Mouse (Mus musculus) frontal cortex, adult (tissue): ENCODE results near the gene Cd2.

Experiments used
- ATAC-seq: cut with Nextera tagmentation; 2 replicates; pipeline ENCODE4 v1.9.2; 2017; ENCODE audit warnings: mild to moderate bottlenecking, moderate library complexity, mixed read lengths; ENCODE audit not compliant: low TSS enrichment

Gene Cd2

DNA sequence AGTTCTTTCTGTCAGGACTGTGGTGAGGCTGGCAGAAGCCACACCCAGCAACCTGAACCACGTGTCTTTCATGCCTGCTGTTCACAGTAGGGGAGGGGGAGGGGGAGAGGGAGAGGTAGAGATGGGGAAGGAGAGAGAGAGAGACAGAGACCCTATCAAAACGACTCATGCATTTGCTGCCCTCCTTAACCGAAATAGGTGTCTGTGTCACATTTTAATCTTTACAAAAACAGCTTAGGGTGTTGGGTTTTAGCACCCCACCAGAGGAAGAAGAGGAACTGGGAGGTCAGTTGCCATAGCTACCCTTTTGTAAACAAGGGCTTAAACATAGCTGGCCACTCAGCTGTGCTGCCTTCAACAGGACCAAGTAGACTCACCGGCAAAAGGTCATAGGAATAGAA is at the start of gene Cd2:
Cd2 (minus strand) TSS at position 29 of the 401 bp plus-strand sequence.
- no peak for ATAC-seq

DNA sequence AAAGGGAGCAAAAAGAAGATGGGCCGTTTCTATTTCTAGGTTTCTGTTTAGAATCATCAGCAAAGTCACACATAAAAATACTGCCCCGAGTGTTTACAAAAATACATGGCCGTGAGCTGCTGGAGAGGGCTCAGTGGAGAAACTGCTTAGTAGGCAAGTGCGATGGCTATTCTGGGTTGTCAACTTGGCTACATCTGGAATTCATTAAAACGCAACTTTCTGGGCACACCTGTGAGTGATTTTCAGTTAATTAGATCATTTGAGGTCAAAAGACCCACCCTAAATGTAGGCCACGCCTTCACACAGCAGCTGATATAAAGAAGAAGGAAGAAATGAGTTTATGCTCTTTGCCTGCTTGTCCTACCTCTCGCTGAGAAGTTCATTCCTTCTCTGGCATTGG is 40.9 kb upstream of the Cd2 start:
- no peak for ATAC-seq

DNA sequence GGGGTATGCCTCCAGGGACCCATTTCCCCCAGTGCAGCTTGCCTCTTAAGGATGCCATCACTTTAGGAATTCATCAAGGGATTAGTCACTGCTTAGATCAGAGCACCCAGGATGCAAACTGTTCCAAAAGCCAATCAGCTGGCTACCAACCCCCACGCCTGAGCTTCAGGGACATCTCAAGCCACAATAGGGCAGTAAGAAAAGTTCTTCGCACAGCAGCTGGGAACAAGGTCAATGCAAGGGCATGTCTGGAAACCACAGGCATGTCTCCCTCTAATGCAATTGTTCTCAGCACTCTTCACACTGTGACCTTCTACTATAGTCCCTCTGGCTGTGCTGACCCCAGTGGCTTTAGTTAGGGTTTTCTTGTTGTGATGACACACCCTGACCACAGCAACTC is 39.5 kb upstream of the Cd2 start:
- ATAC-seq: no peak

DNA sequence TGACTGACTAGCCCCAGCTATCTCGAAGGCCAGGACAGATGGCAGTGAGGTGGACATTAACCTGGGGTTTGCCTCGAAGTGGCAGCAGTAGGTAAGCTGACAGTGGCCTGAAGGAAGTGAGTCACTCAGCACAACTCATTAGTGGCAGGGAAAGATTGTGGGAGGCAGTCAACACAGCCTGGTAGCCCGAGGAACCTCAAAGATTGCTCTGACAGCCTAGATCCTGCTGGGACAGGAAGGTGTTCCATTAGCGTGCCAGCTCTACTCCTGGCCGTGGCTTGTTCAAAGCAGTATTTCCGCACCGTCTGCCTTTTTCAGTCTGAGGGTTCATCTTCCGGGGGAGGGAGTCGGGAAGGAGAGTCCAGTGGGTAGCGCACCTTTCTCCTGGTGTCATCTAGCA is 34.7 kb upstream of the Cd2 start:
- ATAC-seq: no peak

DNA sequence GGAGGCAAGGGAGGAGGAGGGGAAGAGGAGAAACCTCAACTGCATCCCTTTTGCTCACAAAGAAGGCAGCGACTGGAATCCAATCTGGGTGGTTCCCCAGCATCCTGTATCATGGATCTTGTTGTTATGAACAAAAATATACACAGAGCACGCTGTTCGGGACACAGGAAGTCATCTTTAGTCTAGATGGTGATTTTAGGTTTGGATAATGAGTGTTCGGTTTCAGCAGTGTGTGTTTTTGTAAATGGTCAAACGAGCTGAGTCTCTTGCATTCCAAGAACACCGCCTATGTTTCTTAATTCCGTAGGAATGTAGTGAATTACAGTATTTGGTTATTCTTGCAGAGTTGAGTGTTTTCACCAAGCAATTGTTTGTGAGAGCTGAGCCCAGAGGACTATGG is 33.1 kb upstream of the Cd2 start:
- no peak for ATAC-seq

DNA sequence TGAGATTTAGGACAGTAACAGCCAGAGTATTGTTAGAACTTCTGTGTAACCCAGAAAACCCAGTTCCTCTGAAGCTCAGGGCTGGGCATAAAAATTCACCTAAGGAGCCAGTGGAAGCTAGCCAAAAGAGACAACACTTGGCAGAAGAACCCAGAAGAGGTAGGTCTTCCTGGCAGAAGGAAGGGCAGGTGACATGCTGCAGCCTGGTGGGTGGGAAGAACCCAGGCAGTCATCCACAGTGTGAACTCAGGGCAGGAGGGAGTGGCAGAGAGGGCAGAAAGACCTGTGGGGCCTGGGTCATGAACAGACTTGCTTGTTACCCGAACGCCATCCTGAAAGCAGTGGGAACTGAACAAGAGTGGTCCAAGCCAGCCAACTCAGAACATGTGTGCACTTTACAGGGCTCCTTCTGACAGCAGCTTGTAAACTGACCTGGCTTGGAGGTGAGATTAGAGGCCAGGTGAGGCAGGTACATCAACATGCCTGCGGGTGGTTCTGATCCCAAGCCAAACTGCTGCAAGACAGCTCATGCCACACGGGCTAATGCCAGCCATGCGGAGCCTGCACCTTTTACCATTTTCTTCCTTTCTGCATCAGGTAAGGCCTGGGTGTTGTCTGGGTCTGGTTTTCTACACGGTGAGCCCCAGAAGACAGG is 30.9 kb upstream of the Cd2 start:
- no peak for ATAC-seq

DNA sequence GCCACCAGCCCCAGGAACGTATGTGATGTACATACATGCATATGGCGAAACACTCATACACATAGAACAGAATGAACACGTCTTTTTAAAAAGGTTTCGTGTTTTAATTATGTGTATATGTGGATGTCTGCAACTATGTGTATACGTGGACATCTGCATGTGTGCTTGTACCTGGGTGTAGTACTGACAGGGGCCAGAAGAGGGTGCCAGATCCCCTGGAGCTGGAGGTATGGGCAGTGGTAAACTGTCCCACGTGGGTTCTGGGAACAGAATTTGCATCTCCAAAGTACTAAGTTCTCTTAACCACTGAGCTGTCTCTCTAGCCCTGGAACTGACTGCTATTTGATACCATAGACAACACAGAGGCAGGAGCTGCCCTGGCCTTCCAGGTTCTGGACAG is 30.4 kb upstream of the Cd2 start:
- no peak for ATAC-seq

DNA sequence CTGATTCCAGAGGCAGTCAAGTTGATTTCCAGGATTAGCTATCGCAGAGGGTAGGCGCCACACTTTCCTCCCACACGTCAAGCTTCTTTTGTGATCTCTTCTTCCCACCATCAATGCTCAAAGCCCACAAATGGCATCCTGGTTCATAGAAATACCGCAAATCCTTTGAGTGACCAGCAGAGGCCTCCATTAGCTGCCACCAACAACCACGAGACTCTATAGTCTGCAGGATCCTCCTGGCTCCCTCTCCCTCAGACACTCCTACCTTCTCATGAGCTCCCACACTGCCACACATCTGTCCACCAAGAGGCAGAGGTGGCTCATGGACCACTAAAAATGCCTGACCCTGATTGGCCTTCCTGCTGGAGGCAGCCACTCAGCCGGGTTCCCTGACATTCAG is 27.2 kb upstream of the Cd2 start:
- ATAC-seq: no peak

DNA sequence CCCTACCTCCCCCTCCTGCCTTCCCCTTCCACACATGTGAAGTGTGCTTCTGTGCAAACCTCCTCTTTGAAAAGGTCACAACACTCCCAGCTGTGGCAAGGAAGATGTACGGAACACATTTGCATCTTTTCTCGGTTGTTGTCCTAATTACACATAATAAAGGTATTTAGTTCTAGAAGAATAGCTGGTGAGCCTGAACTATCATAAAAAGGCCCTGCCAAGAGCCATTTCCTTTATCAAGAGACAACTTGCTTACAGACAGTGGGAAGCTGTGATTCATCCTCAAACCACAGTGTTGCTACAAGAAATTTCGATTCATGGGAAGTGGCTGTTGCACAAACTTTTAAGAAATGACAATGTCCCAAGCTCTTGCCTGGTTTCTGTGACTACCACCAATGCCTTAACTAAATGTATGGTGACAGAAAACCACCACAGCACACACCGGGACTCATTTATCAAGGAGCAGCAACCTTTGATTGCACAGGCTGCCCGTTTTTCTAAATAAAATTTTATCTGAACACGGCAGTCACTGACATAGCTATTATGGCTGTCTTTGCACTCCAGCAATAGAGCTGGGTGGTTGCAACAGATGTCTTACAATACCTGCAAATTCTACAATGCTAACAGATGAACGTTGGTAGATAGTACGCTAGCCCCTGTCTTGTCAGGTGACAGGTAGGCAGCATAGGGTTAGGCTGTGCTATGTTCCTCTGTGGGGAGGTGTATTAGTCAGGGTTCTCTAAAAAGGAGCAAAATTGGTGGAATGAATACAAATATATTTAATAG is 25.7 kb upstream of the Cd2 start:
- ATAC-seq: no peak

DNA sequence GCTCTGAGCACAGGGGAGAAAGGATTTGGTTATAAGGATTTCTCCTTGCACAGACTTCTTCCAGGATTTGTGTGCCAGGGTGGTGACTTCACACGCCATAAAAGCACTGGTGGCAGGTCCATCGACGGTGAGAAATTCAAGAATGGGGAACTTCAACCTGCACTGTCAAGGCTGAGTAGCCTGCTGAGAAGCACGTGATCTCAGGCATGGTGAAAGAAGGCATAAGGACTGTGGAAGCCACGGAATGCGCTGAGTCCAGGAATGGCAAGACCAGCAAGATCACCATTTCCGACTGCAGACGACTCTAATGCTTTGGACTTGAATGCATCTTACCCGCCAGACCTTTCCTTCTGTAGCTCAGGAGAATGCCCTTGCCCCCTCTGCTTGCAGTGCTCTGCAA is 23.2 kb upstream of the Cd2 start:
- ATAC-seq: no peak

DNA sequence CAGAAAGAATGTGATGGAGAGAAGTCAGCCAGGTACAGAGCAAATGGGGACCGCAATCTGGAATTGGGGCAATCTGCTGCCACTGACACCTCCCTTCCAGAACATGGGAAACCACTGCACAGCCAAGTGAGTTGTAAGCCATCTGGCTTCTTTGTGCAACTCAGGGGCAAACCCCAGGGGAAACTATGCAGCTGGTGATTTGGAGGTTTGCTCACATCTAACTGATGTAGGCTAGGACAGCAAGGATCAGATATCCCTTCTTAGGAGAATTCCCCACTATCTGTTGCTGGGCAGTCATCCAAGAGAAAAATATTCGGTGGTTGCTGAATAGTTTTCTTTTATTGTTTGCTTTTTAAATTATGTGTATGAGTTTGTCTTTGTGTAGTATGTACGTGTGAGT is 21.9 kb upstream of the Cd2 start:
- no peak for ATAC-seq

DNA sequence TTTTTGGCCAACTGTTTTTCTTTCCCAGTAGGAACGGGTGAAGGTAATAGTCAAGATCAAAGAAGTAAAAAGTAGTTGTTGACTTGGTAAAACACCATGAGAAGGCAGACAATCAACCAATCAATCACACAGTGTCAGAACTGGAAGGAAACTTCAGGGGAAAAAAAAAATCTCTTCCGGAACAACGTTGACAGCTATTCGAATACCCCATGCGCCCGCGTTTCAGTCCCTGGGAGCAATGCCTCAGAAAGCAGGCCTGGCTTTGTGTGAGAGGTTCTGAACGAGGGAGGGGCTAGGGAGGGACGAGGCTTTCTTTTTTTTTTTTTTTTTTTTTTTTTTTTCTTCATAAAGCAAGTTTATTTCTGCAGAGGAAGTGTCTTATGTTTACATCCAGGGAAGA is 18.4 kb upstream of the Cd2 start:
- ATAC-seq: no peak

DNA sequence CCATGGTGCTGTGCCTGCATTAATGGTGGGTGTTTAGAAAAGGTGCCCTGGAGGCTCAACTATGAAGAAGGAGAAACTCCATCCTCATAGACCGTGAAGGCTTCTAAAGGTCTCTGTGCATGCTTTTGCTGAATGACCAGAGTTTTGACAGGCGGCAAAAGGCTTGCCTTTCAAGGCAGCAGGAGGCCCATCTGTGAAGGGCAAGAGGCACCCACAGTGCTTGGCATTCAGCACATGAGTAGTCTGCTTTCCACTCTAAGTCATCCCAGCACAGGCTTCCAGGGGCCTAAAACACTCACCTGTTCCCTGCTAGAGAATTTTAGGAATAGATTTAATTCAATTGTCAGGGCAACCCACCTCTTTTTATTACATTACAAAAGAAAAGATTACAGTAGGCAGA is 17.3 kb upstream of the Cd2 start:
- no peak for ATAC-seq

DNA sequence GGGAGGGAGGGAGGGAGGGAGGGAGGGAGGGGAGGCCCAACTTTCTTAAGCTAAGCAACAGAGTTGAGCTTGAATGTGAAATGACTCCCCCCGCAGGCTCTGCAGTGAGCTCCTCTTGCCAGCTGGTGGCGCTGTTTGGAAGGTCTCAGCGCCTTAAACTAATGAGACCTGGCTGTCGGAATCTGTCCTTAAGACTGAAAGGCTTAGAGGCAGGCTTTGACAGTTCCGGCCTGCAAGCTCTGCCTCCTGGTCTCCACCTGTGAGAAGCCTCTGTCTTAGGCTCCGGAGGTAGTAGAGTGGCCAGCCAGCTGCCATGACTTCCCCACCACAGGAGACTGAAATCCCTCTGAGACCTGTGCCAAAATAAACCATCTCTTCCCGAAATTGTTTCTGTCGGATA is 16.4 kb upstream of the Cd2 start:
- ATAC-seq: peak; percentile 57

DNA sequence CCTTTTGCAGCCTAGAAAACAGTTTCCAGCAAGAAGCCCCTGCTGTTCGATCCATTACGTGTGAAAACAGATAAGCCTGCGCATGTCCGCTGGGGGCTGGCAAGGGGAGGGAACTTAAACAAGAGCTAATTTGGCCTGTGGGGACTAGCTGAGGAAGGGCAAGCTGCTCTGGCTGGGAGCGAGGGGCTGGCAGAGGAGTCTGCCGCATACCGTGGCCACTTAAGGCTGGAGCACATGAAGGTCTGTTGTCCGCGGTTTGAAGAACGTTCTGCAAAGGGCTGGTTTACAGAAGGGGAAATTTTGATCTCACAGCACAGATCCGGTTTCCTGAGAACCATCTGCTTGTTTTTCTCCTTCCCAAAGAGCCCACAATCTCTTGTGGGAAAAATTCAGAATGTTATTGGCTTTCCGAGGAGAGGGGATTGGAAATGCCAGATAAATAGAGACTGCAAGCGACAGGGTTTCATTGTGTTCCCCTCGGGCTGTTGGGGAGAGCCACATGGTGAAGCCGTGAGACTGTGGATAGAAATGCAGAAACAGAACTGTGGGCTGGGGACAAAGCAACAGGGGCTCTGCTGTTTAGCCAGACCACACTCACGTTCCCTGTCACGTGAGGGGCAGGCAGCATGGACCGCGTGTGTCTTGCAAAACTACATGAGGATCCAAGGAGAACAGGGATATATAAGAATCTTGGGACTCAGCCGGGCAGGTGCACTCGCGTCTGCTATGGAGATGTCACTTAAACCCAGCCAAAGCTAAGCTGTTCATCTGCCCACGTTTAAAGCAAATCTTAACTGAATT is 12.7 kb upstream of the Cd2 start:
- peak; percentile 81 for ATAC-seq

DNA sequence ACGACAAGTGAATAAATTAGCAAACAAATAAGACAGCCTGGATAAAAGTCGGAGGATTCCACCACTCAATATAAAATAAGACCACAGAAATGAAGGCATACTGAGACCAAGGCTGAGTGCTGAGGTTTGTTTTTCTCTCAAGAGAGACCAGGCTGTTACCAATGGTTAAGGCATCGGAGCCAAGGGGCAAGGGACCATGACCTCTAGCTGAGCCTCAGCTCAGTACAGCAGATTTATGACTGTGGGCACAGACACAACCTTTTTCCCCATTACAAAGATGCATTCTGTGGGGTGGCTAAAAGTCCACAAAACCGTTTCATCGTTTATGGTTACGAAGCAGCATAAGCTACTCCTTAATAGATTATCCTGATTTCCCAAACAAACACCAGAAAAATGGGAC is 11.9 kb upstream of the Cd2 start:
- no peak for ATAC-seq

DNA sequence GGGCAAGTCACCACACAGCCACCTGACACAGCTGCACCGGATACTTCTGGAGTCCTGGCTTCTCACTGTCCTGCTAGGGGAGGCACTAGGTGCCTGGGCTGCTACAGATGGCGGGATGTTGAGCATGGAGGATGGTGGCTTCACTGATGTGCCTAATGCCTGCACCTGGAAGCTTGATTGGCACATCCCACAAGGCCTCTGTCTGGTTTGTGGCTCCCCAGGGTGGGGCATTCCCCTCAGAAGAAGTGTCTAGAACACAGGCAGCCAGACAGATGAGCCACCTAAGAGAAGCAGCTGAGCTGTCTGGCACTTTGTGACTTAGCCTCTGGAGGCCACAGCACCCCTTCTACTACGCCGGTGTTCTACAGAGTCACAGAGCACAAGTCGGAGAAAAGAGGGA is 9.5 kb upstream of the Cd2 start:
- ATAC-seq: no peak

DNA sequence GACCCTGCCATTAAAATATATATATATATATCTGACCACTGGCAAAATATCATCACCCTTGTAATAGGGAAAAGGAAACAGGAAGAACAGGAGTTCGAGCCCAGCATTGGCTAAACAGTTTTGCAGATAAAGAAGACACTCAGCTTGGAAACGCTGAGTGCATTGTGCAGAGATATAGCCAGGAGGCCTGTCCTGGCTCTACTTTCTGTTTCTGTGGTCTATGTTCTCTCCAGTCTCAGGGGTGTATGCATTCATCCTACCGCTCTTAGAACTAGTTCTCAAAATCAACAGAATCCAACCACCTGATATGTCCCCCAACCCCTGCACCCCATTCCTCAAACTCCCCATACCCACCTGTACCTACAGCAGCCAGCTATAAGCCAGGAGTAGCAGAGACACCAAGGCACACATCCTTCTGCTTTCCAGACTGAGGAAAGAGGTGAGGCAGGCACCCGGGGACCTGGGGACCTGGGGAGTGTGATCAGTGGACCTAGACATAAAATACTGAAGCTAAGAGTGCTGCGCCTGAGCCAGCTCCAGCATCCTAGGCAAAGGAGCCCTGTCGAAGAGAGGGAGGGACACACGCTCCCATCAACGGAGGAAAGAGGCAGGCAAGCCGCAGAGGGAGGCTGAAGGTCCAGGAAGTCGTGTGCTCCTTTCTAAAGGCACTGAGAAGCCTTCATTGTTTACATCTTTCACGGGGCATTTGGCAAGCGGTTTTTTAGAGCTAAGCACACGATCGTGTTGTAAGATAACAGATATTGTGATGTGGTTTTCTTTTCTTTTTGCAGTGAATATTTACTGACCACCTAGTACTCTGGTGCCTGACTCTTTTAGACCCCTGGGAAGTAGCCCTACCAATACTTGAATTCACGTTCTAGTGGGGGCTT is 8.4 kb upstream of the Cd2 start:
- no peak for ATAC-seq

DNA sequence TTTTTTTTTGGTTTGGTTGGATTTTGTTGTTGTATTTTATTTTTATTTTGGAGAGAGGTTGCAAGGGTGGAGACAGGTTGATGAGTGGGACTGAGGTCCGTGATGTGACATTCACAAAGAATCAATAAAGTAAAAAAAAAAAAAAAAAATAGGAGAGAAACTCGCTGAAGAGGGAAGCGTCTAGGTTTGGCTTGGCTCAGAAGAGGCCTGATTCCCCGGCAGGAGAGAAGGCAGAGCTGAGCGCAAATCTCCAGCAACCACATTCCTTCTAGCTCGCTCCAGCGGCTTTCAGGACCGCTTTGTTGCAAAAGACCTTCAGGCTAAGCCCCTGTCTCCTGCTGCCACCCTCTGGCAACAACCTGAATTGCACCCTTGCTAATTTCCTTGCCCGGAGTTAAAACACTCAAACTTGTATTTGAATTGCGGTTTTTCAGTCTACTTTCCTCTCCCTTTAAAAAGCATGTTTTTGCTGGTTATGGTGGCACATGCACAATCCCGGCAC is 7.7 kb upstream of the Cd2 start:
- peak; percentile 85 for ATAC-seq

DNA sequence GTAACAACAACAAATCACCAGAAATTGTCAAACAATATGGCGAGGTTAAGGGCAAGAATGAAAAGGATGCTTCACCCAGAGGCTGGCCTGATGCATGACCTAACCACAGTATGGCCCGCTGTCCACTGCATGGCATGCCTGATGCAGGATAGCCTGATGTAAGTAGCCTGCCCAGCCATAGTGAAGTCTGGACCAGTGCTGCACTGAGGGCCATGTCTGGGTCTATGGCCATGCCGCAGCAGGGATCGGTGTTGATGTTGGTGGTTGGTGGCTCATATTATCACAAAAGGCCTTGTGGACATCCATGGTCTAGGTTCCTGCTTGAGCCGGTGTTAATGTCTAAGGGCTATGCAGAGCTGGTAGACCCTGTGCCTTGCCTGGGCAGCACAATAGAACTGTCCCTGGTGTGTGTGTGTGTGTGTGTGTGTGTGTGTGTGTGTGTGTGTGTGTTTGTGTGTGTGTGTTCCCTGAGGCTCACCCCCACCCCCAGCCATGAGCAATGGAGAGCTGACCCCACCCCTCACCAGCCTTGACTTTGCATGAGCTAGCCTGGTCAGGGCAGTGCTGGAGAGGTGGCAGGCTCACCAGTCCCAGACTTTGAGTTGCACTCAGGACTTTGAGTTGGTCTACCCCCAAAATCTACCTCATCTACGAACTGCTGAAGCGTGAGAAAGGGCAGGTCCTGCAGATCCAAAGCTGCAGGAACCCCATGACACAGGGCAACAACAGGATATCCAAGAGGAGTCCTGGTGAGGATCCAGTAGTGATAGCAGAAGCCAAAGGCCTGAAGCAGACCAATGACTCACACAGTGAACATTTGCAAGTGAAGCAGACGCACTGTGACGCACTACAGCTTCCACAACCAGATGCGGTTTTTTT is 7.0 kb upstream of the Cd2 start:
- no peak for ATAC-seq
